Comparison of ENCODE assay signal across 8 mouse cellular contexts in the genomic region with DNA sequence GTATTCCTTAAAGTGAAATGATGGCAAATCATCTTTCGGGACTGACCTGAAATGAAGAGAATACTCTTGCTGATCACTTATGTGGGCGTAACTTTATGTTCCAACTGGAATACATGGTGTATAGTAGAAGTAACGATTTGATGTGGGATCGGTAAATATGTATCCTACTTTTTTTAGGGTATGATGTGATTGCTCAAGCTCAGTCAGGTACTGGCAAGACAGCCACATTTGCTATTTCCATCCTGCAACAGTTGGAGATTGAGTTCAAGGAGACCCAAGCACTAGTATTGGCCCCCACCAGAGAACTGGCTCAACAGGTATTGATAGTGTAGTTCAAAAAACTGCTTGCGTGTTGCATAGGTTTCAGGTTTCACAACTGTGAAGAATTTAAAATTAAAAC. TPM values are rescaled to one million over a fixed set of nuclear protein-coding genes. Genes with fewer than 3 reads are reported as not detected.
DNase-seq lines count a peak whose midpoint lies in the region; ATAC-seq lines count a peak whose summit lies in the region.

No protein-coding gene starts in this region.

- H3K9ac ChIP-seq in forebrain, embryonic 13.5 days: peak overlapping the region; percentile 100
- peak overlapping the region; percentile 99 for H3K9ac ChIP-seq in liver, embryonic 12.5 days

- H3K4me3 ChIP-seq in erythroblast, embryonic 14.5 days (replicated peaks): peak overlapping the region; percentile 85
- peak overlapping the region; percentile 98 for H3K4me3 ChIP-seq in forebrain, embryonic 13.5 days
- peak overlapping the region; percentile 97 for H3K4me3 ChIP-seq in liver, embryonic 12.5 days

- no peaks in the 10 kb centered on the region for H3K27me3 ChIP-seq in erythroblast, embryonic 14.5 days (ENCODE audit: control insufficient read depth)
- H3K27me3 ChIP-seq in forebrain, embryonic 13.5 days: no peaks in the 10 kb centered on the region
- H3K27me3 ChIP-seq in liver, embryonic 12.5 days (replicated peaks): no peaks in the 10 kb centered on the region

- 7% methylated on average over 5 of the region's 5 CpGs for WGBS in forebrain, embryonic 13.5 days
- WGBS in liver, embryonic 12.5 days (ENCODE audit: insufficient replicate concordance): 3% methylated on average over 5 of the region's 5 CpGs

- no peaks in the 10 kb centered on the region for H3K9me3 ChIP-seq in erythroblast, embryonic 14.5 days (ENCODE audit: control insufficient read depth, low read length)
- H3K9me3 ChIP-seq in forebrain, embryonic 13.5 days (replicated peaks): no peaks in the 10 kb centered on the region
- no peaks in the 10 kb centered on the region for H3K9me3 ChIP-seq in liver, embryonic 12.5 days (replicated peaks)

- peaks cover 56% of the 10 kb centered on the region for H3K36me3 ChIP-seq in erythroblast, embryonic 14.5 days (ENCODE audit: control insufficient read depth)
- peaks cover 47% of the 10 kb centered on the region for H3K36me3 ChIP-seq in forebrain, embryonic 13.5 days (ENCODE audit: poor library complexity, severe bottlenecking)
- peaks cover 57% of the 10 kb centered on the region for H3K36me3 ChIP-seq in liver, embryonic 12.5 days

- H3K4me2 ChIP-seq in forebrain, embryonic 13.5 days: peak overlapping the region; percentile 87
- H3K4me2 ChIP-seq in liver, embryonic 12.5 days: peak overlapping the region; percentile 81

- DNase-seq in A20 (ENCODE audit: low read depth, low spot score): peak; percentile 17
- no peak for DNase-seq in right cerebral cortex, adult 2 months (ENCODE audit: low spot score in 2 of 2)
- DNase-seq in cerebellum, adult 9-11 months: no peak
- no peak for DNase-seq in adrenal gland, postnatal 10 days

- H3K27ac ChIP-seq in forebrain, embryonic 13.5 days: no peak overlapping the region
- H3K27ac ChIP-seq in liver, embryonic 12.5 days: peak overlapping the region; percentile 95

- H3K4me1 ChIP-seq in erythroblast, embryonic 14.5 days (ENCODE audit: control insufficient read depth): peaks cover 39% of the 10 kb centered on the region
- H3K4me1 ChIP-seq in forebrain, embryonic 13.5 days: peaks cover 33% of the 10 kb centered on the region
- peaks cover 33% of the 10 kb centered on the region for H3K4me1 ChIP-seq in liver, embryonic 12.5 days

- ATAC-seq in erythroblast, adult 5-6 weeks (replicated peaks; ENCODE audit: low FRiP score, poor library complexity, severe bottlenecking): no peak
- ATAC-seq in forebrain, embryonic 13.5 days: no peak
- no peak for ATAC-seq in liver, embryonic 12.5 days

RNA-seq across cellular contexts. Expression of gene Eif4a2, which starts 1.7 kb away (rescaled TPM):
- polyA plus RNA-seq in erythroblast, embryonic 14.5 days (2012): 0.41 and 0.50 TPM in 2 replicates
- 120 and 145 TPM in 2 replicates for total RNA-seq in erythroblast, adult 5-6 weeks (2015; ENCODE audit: low replicate concordance)
- 151 and 206 TPM in 2 replicates for total RNA-seq in erythroblast, adult 5-6 weeks (2017; ENCODE audit: low replicate concordance)
- polyA plus RNA-seq in forebrain, embryonic 13.5 days (2015; fragmentation: Nextera tagmentation; extraction: Ambion mirVana): 229 and 252 TPM in 2 replicates
- polyA plus RNA-seq in liver, embryonic 12.5 days (2016; fragmentation: Nextera tagmentation; extraction: Ambion mirVana): 99.9 and 102 TPM in 2 replicates
- 100 to 1,000 TPM; 295 to 433 TPM for total RNA-seq in adrenal gland, postnatal 10 days (2021)

RNA-seq across cellular contexts. Expression of gene Rfc4, which starts 18.6 kb away (rescaled TPM):
- polyA plus RNA-seq in erythroblast, embryonic 14.5 days (2012): 4.7 and 7.9 TPM in 2 replicates
- total RNA-seq in erythroblast, adult 5-6 weeks (2015; ENCODE audit: low replicate concordance): 51.0 and 64.0 TPM in 2 replicates
- total RNA-seq in erythroblast, adult 5-6 weeks (2017; ENCODE audit: low replicate concordance): 20.4 and 27.0 TPM in 2 replicates
- polyA plus RNA-seq in forebrain, embryonic 13.5 days (2015; fragmentation: Nextera tagmentation; extraction: Ambion mirVana): 150 and 164 TPM in 2 replicates
- polyA plus RNA-seq in liver, embryonic 12.5 days (2016; fragmentation: Nextera tagmentation; extraction: Ambion mirVana): 184 and 199 TPM in 2 replicates
- 10 to 100 TPM; 14.3 to 17.1 TPM for total RNA-seq in adrenal gland, postnatal 10 days (2021)

RNA-seq across cellular contexts. Expression of gene Adipoq, which starts 37.4 kb away (rescaled TPM):
- polyA plus RNA-seq in erythroblast, embryonic 14.5 days (2012): not detected in 2 replicates
- 4.4 TPM in 1 of 2 replicates, not detected in the other for total RNA-seq in erythroblast, adult 5-6 weeks (2015; ENCODE audit: low replicate concordance)
- total RNA-seq in erythroblast, adult 5-6 weeks (2017; ENCODE audit: low replicate concordance): not detected in 2 replicates
- not detected in 2 replicates for polyA plus RNA-seq in forebrain, embryonic 13.5 days (2015; fragmentation: Nextera tagmentation; extraction: Ambion mirVana)
- not detected in 2 replicates for polyA plus RNA-seq in liver, embryonic 12.5 days (2016; fragmentation: Nextera tagmentation; extraction: Ambion mirVana)
- 100 to 1,000 TPM; 387 to 442 TPM for total RNA-seq in adrenal gland, postnatal 10 days (2021)

RNA-seq across cellular contexts. Expression of gene Kng1, which starts 51.3 kb away (rescaled TPM):
- 0.05 TPM in 1 of 2 replicates, not detected in the other for polyA plus RNA-seq in erythroblast, embryonic 14.5 days (2012)
- not detected in 2 replicates for total RNA-seq in erythroblast, adult 5-6 weeks (2015; ENCODE audit: low replicate concordance)
- 0.51 TPM in 1 of 2 replicates, not detected in the other for total RNA-seq in erythroblast, adult 5-6 weeks (2017; ENCODE audit: low replicate concordance)
- polyA plus RNA-seq in forebrain, embryonic 13.5 days (2015; fragmentation: Nextera tagmentation; extraction: Ambion mirVana): 0.69 TPM in 1 of 2 replicates, not detected in the other
- 145 and 151 TPM in 2 replicates for polyA plus RNA-seq in liver, embryonic 12.5 days (2016; fragmentation: Nextera tagmentation; extraction: Ambion mirVana)
- total RNA-seq in adrenal gland, postnatal 10 days (2021): 100 to 1,000 TPM; 216 to 507 TPM

Comparison
In these comparisons a context has a peak if more than half of its experiments do, and no peak if none do; other contexts are left out.
1. RNA of gene Eif4a2, which starts 1.7 kb away (polyA plus RNA-seq): 229 to 252 TPM in forebrain, embryonic 13.5 days and 99.9 to 102 TPM in liver, embryonic 12.5 days; 0.41 to 0.50 TPM in erythroblast, embryonic 14.5 days; every median in the first group is over 10 times any median in the second.
2. RNA of gene Rfc4, which starts 18.6 kb away (polyA plus RNA-seq): 184 to 199 TPM in liver, embryonic 12.5 days and 150 to 164 TPM in forebrain, embryonic 13.5 days; 4.7 to 7.9 TPM in erythroblast, embryonic 14.5 days; every median in the first group is over 10 times any median in the second.
3. Peak in every context shown above with its lines, with median percentiles within 50 percentile points of each other: H3K4me3 ChIP-seq.